Mouse (Mus musculus): ENCODE data around the gene Hunk.

Hunk gene

DNA sequence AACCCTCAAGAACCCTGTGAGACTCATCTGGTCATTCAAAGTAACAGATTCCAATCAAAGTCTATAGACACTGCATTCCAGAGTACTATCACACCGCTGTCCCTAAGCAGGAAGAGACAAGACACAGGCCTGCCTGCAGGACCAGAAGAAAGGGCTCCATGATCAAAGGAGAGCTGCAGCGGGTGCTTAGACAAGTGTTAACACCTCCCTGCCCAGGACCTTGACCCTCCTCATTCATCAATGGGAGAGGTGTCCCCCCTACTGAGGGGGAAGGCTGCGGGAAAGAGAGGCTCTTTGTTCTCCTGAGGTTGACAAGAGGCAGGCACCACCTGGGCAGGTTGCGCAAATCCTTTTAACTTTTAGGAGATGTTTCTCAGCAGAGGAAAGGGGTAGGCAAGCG is 51.5 kb downstream of the Hunk start:
- no peak for DNase-seq (ENCODE audit: low spot score)

DNA sequence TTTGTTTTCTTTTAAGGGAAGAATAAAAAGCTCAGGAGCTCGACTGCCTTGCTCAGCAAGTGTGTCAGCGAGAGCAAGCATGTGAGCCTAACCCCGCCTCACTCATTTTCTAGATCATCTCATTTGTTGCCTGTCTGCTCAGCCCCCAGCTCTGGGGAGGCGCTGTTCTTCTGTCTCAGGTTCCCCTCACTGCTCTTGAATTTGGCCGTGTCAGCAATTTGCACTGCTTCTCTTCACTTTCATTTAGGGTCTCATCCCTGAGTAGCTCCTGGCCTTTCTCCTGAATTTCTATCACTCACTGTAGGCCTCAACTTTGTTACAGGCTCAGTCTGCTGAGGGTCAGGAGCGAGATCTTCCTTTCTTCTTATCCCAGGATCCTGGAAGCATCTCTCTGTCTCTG is 53.7 kb downstream of the Hunk start:
- no peak for DNase-seq (ENCODE audit: low spot score)

DNA sequence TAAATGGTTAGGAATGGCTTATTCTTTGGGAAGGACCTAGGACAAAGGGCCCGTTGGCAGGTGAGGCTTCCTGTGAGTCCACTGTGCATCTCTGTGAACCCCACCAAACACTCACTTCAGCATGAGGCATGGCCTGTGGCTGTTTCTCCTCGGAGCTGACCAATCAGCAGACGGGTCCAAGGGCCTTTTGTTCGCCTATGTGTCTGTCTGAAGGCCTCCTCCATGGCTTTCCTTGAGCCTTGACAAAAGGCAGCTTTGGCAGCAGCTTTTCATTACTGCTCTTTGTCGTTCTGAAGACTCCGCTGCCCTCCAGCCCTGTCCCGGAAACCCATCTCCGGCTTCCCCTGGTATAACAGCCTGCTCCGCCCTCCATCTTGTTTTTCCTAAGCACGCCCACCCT is 54.8 kb downstream of the Hunk start:
- no peak for DNase-seq (ENCODE audit: low spot score)

DNA sequence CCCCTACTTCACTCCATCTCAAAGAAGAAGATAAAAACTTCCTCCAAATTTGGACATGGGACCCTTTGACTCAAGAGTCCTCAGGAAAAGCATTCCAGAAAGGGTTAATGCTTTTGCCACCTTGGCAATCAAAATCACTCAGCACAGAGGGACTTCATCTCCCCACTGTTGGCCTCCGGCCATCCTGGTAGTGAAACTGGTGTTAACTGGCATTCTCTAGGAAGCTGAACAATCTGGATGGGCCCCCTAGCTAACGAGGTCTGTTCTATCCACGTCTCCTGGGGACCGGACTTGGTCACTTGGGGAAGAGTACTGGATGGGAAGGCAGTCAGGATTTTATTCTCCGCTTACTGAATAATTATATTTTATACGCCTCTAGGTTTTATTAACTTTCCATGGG is 57.2 kb downstream of the Hunk start:
- no peak for DNase-seq (ENCODE audit: low spot score)

GRCm38 (mm10) chr16:90453197-90453596 is 67.4 kb downstream of the Hunk start:
- peak; percentile 7 for DNase-seq (ENCODE audit: low spot score)

DNA sequence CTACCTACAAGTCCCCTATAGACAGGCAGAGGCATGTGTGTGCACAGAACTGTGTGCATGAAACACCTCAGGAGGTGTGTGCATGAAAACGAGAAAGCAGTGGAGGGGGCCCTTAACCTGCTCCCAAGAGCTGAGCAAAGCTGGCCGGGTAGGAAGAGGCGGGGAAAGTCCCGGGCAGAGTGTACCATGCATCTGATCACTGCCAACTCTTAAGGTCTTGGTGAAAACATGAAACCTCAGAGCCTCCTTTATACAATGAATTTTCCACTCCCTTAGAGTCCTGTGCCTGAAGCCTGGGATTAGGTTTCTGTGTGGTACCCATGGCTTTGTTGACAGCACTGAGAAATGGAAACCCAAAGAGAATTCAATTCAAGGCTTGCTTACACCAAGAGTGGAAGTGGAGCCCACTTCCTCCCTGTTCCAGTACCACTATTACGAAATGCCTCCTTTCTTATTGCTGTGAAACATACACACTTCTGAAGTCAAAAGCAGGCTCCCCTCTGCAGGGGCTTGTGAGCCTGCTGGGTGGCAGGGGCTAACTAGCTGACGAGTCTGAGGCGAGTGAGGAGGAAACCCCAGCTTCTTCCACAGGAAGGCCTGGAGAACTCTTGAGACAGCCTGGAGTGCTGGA is 70.8 kb downstream of the Hunk start:
- no peak for DNase-seq (ENCODE audit: low spot score)

DNA sequence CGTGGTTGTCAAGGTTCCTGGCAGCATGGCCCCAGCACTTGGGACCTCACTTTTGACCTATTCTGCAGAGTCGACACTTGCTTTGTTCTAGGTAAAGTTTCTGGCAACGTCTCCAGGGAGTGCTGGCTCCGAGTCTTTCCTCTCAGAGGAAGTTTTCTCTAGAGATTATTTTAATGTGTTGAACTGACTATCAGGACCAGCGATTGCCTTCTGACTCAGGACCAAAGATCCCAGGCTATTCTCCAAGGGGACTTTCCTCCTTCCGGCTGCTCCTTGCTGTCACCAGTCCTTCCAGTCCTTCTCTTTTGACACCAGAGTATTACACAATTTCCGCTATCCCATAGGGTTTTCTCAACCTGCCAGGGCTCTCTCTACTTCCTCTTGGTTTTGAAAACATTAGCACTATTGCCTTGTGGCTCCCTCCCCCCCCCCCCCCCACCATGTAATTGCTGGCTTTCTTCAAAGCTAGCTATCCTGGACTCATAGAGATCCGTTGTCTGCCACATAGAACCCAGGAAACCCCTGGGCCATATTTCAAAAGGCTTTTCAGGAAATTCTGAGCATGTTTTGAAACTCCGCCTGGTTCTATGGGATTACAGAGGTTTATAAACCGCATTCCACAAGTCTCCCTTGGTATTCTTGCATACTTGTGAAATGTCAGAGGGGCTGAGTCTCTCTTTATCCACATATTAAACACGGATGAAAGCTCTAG is 73.2 kb downstream of the Hunk start:
- DNase-seq (ENCODE audit: low spot score): no peak

GRCm38 (mm10) chr16:90461304-90461905 is 75.6 kb downstream of the Hunk start:
- no peak for DNase-seq (ENCODE audit: low spot score)

DNA sequence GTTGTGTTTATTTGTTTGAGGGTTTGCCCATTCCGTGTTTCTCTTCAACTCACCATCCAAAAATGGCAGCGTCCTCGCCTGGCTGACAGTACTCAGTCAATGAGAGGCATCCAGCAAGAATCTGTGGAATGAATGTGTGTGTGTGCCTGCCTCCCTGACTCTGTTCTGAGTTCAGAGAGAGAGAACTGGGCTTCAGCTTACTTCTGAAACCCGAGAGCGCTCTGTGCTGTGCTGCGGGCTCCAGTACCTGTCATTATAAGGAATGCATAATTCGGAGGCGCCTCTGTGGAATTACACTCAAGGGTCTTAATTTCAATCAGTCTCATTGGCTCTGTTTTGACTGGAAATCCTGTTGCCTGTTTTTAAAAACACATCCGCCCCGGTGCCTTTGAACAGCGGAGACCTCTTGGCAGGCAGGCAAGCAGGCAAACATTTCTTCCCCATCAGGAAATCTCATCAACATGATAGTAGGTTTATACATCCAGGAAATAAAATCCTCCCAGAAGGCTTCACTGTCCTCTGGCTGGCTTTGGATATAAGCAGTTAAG is 77.0 kb downstream of the Hunk start:
- DNase-seq (ENCODE audit: low spot score): no peak

DNA sequence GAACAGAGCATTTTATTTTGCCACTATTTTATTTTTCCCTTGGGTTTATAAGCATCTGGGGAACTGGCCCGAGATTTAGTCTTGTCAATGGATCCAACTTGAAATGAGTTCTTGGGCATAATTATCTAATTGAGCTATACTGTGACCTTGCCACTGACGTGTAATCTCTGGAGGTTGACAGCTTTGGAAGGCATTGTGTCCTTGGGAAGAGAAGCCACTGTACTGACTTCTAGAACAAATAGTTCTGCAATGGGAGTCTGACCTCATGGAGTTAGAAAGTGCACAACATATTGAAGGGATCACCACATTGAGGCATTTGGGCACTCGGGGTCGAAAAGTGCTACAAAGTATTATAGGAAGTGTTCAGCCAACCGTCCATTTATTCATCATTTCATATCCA is 79.3 kb downstream of the Hunk start:
- no peak for DNase-seq (ENCODE audit: low spot score)

DNA sequence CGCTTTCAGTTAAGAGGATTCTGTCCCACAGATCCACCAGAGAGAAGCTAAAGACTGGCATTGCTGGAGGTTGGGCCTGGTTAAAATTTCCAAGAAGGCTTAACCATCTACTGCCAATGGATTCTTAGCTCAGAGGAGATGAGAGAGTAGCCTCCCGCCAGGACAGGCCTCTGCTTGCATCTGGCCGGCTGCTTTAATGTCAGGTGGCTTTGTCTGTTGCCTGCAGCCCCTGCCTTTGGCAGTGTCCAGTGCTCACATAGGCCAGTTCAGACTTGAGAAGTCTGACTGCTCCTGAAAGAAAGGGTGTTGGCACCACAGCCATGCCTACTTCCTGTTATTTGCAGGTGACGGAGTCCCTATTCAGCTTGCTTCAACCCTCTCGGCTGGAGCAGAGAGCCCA is 82.5 kb downstream of the Hunk start:
- DNase-seq (ENCODE audit: low spot score): no peak

DNA sequence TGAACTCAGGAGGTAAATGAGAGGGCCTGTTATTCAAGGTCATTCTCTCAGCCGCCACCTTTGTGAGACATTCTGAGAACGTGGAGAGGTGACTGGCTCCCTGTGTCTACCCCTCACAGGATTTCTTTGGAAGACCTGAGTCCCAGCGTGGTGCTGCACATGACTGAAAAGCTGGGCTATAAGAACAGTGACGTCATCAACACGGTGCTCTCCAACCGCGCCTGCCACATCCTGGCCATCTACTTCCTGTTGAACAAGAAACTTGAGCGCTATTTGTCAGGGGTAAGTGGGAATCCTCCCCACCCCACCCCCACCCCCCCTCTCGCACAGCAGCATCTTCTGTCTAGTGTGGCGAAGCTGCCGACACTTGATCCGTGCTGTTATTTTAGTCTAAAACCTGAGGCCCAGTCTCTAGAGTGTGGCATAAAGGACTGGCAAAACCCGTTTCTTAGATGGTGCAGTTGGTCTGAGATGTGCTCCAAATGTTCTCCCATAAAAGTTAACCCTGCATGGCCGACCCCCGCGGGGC is 90.0 kb downstream of the Hunk start:
- DNase-seq (ENCODE audit: low spot score): no peak

DNA sequence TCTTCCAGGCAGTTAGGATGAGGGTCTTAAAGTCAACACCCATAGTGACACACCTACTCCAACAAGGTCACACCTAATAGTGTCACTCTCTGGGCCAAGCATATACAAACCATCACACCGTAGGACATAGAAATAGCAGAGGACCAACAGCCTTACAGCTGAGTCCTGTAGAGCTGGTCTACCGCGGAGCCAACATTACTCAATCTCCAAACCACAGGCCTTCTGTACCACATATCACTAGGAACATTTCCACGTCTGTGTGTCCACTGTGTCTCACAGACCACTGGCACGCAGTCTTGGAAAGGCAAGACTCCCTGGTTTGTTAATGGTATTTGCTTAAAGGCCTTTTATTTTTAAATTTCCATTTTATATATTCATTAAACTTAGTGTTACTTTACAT is 95.8 kb downstream of the Hunk start:
- no peak for DNase-seq (ENCODE audit: low spot score)

- DNase-seq (ENCODE audit: low spot score): no peak
Observed at GRCm38 (mm10) chr16:90483341-90483740, 97.5 kb downstream of the Hunk start.

DNA sequence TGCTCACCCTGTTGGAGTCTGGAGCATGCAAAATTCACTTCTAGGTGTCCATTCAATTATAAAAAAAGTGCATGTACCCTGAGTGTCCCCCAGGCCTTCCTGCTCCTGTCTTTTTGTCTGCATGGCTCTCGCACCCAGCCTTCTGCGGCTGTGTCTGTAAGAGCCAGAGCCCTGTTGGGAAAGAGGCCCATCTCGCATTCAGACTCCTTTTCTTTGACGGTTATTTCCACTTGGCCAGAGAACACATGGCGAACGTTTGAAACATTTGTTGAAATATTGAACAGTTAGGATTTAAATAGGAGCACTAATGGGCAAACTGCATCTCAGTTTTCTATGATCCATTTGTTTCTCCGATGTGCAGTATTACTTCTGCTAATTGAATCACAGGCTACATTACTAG is 99.3 kb downstream of the Hunk start:
- DNase-seq (ENCODE audit: low spot score): no peak

DNA sequence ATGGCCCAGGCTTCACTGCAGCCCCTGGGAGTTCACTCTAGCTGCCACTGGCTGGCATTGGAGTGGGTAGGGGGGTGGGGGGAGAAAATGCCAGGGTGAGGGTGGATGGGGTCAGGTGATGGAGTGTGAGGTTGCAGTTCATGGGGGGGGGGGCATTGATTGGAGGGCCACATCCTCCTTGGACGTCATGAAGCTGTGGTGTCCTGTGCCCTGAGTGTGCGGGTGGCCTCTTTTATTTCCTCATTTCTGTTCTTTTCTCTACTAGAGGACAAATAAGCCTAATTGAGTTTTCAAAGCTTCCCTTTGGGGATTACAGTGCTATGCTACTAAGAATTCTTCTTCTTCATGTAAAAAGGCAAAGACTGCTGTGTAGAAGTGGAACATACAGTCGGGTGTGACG is 99.8 kb downstream of the Hunk start:
- DNase-seq (ENCODE audit: low spot score): no peak

GRCm38 (mm10) chr16:90490066-90490465 is 104.3 kb downstream of the Hunk start:
- DNase-seq (ENCODE audit: low spot score): no peak

DNA sequence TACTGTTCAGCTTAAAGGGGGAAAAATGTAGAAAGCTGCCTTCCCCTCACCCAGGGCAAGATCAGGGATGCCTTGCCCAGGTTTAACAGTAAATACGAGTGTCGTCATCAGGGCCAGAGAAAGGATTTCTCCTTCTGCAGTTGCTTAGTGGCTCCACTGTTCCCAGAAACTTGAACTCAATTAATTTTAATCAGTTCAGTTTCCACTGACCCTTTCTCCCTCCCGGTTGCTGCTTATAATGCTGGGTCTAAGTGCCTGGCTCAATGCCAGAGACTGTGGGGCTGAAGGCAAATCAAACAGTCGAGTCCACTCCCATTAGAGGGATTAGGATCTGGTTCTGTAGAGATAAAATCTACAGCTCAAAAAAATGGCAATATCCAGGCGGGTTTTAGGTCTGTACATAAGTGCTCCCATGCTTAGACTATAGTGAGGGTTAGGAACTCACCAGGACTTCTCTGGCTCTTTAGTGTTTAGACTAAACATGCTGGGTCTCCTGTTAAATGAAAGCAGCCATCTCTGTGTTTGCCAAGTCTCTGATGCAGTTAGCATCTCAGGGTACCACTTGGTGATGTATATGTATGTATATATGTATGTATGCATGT is 106.2 kb downstream of the Hunk start:
- DNase-seq (ENCODE audit: low spot score): no peak

DNA sequence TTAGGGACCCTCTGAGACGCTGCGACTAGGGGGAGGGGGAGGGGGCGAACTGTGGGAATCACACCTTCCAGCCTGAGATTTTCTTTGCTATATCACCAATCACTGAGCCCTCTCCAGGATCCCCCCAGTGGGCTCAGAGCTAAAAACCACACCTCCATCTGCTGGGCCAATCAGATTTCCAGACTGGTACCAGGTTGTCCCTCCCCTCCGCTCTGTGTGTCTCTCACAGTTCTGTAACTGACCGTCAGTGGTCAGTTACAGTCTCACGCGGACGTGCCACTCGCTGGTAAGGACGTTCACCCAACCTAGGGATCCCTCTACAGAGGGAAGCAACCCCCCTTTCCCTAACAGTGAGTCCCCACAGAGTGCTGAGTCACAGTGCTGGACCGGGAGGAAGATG is 111.1 kb downstream of the Hunk start:
- DNase-seq (ENCODE audit: low spot score): no peak

- no peak for DNase-seq (ENCODE audit: low spot score)
Observed at GRCm38 (mm10) chr16:90497749-90498464, 112.1 kb downstream of the Hunk start.

DNA sequence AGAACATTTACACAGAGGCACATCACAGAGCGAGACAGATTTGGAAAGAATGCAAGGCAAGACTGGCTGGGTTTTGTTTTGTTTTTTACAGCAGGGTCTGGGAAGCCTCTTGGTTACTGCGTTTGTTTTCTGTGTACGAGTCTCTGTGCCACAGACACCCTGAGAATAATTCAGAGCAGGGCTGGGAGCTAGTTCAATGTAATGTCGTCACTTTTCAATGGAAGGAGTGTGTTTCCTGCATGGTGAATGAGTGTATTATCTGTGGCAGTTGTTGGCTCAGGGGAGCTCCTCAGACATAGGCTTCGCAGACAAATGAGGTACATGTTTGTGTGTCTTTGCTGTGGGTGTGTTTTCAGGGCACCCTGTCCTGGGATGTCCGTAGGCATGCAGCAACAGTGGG is 115.0 kb downstream of the Hunk start:
- DNase-seq (ENCODE audit: low spot score): no peak

DNA sequence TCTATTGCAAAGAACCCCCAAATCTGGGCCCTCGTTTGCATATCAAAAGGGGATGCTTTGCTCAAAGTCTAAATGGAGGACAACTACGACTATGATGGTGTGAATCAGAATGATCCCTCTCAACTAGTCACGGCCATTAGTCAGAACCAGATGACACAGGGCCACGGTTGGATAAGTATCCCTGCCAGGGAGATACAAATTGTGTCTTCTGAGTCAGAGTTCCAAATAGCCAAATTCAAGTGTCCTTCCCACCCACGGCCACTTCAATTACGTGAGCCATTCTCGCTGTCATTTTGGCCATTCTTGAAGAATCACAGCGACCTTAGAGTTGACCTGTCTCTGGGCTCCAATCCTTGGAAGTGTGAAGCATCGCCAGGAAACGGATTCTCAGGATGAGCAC is 119.4 kb downstream of the Hunk start:
- no peak for DNase-seq (ENCODE audit: low spot score)
